Mouse (Mus musculus) heart, postnatal 10 days (tissue): ENCODE data around the gene Polr1b. TPM values are rescaled to one million over a fixed set of nuclear protein-coding genes. Genes with fewer than 3 reads are reported as not detected.

ENCODE experiments used
- DNase-seq, 2 experiments: peaks; one replicate each; pipeline ENCODE4 v3.0.0; 2021
- intact Hi-C: fragments of 180-260 bp; cut with DNase I; formaldehyde crosslinking; loops from one replicate; pipeline ENCODE4 v1.15.1; 2025
- total RNA-seq, 2 experiments: library from RNA; stranded (reverse); gene quantifications; 2 replicates each; pipeline ENCODE4 v1.2.3; 2021

Gene Polr1b
- total RNA-seq, 2 experiments from 2014 or later = 10.4 to 14.1 TPM

DNA sequence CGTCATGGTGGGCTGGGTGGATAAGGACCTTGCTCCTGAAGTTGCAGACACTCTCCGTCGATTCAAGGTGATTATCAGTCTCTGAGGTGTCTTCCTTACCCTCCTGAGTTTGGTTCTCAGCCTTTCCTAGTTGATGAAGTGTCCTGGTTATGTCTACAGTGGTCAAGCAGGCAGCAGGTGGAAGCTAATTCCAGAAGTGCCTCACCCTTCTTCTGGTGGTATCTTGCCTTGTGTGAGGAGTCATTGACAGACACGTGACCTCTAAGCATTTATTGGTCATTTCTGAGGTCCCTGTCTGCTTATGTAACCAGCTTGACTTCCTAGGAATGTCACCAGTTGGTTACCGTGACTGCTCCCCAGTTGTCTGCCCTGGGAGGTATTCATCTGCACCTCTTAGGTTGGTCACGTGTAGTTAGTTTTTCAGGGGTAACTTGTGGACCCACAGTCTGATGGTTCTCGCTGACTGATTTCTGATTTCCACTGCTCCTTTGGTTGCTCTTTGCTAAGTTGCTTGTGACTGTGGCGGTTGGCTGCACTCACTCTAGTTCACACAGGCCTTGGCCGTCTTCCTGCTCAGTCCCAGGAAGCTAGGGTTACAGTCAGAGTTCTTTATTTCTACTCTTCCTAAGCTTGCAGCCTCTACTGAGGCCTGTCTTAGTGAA, 15.0 kb downstream of the Polr1b start:
- intact Hi-C loops = no loop called here
- DNase-seq = no peak

DNA sequence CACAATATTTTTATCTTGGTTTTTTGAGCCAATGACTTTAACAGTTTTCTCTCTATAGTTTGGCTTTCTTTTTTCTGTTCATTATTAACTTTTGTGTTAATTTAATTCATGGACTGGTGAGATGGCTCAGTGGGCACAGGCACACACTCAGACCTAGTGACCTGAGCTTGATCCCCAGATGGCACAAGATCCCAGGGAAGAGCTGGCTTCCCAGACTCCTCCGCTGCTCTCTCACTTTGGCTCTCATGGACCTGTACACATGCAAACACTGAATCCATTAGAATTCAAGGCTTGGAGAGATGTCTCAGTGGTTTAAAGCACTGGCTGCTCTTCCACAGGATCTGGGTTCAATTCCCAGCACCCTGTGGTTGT, 15.6 kb downstream of the Polr1b start:
- no peak for DNase-seq
- intact Hi-C loops = no loop called here

DNA sequence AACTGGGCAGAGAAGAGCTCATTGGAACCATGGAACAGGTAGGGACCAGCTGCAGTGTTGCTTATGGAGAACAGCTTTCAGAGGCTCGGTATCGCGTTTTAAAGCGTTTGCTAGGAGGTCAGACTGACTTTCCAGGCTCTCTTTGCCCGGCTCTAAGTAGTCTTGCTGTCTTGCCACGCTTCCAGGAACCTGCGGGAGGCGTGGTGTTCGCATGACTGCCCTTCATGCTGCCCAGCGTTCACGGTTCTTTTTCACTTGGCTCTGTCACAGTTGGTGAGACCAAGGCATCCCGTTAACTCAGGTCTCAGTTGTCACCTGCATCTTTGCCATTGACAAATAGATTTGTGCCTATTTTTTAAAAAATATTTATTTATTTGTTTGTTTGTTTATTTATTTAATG, 17.3 kb downstream of the Polr1b start:
- intact Hi-C loops = no loop called here
- DNase-seq = no peak

DNA sequence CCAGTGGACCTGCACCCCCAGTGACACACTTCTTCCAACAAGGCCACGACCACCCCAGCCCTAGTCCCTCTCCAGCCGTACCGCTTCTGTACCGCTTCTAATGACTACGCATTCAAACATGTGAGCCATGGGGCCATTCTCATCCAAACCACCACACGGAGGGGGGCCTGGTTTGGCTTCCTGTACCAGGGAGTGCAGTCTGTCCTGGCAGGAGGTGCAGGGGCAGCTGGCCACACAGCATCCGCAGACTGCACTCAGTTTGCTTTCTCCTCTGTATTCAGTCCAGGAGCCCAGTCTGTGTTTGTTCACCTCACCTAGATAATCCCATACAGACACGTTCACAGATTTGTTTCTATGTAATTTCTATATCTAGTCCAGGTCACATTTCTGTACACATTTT, 21.2 kb downstream of the Polr1b start:
- intact Hi-C loops = no loop called here
- no peak for DNase-seq

DNA sequence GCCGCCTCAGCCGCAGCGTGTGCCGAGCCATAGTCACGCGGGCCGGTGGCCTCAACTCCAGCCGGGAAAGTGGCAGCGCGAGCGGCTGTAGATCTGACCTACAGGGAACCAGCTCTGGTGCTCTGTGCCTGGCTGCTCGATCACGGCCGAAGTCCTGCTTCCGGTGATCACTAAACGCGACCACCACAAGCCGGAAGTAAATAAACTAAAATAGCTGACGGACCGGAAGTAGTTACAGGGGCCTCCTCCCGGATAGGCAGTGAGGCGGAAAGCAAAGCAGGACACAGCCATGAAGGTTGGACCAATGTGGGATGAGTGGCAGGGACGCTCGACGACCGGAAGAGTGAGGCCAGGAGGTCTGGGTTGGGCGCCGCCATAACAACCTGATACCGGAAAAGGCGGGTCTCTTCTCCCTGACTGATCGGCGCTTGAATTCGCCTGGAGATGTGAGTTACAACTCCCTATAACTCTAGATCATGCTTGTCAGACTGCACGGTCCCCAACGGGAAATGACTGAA, 28.7 kb downstream of the Polr1b start, which contains the start of gene Chchd5:
Gene Chchd5 (plus strand): TSS at position 289 of the 518 bp plus-strand sequence.
- intact Hi-C loops = loop anchor here (1.0 to 2.0 kb wide), 3 partner anchors 28 to 69 kb away; partner anchors contain the start of gene Slc20a1
- peak; percentile 95 for DNase-seq

DNA sequence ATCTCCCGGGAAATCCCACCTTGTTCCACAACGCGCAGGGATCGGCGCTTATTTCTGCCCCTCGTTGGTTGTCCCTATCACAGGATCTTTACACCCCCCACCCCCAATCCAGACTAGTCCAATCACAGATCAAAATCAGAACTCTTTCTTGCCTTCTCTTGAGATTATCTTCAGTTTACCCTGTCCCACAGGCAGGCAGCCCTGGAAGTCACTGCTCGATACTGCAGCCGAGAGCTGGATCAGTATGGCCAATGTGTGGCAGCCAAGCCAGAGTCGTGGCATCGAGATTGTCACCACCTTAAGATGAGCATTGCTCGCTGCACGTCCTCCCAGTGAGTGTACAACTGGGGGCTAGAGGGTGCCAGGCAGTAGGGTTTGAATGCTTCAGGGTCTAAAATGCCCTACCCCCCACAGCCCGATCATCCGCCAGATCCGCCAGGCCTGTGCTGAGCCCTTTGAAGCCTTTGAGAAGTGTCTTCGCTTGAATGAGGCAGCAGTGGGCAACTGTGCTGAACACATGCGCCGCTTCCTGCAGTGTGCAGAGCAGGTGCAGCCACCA, 29.3 kb downstream of the Polr1b start:
- DNase-seq = peak in 1 of 2 experiments; percentile 56
- intact Hi-C loops = loop anchor here (1.0 to 2.0 kb wide), 3 partner anchors 29 to 69 kb away; partner anchors contain the start of gene Slc20a1

DNA sequence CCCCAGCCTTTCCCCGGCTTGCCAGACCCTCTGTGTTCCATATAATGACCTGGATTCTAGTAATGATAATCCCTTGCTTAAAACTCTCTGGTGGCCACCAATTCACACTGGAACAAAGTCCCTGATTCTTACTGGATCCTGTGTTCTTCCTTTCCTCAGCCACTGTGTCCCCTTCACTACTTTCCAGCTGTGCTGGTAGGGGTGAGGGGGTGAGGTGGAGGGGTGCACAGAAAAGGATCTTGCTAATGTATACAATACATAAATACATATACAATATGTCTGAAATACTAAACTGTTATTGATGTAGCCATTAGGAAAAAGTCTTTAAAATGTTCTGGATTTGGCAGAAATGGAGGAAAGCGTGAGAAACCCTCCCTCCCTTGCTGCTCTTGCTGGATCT, 30.0 kb downstream of the Polr1b start:
- no peak for DNase-seq
- intact Hi-C loops = no loop called here

DNA sequence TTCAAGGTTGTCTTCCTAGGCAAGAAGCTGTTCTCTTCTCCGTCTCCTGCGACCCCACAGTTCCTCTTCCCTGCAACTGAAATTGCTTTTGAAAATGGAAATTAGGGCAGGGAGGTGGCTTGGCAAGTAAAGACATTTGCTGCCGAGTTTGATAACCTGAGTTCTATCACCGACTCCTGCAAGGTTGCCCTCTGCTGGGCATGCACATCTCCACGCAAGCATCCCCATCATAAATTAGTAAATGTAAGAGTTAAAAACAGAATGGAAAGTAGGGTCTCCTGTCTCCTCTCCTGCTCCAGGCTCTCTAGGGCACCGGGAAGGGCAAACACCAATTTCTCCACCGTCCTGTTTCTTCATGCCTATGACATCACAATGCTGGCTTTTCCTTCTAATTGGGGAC, 31.4 kb downstream of the Polr1b start:
- intact Hi-C loops = no loop called here
- no peak for DNase-seq

DNA sequence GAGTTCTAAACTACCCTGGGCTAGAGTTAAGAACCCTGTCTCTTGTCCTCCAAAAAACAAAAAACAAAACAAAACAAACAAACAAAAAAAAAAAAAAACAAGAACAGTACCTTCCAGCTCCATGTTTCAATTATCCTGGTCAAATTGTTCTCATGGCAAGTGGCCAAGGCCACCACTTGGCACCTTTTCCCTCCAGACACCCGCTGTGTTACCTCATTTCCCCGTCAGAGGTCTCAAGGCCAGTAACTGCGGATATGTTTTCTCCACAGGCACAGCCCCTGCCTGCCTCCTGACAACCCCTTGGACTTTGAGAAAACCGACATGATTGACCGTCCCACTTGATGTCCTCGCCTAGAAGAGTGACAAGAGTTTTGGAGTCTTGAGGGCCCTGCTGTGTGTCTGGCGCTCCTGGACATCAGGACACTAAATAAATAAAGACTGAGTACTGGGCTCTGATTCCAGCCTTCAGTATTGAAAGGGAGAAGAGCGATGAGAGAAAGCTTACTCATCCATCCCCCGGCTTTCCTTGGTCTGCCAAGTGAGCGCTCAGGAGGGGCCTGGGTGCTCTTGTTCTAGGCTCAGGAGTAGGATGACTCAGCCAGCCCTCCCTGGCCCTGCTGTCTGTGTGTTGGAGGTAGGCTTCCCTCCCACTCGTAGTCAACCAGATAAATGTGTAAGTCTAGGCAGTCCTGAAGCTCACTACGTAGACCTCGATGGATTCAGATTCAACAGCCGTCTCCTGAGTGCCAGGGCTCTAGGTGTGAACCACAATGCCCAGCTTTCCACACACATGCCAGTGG, 32.4 kb downstream of the Polr1b start:
- DNase-seq = peak in 1 of 2 experiments; percentile 15
- intact Hi-C loops = no loop called here

DNA sequence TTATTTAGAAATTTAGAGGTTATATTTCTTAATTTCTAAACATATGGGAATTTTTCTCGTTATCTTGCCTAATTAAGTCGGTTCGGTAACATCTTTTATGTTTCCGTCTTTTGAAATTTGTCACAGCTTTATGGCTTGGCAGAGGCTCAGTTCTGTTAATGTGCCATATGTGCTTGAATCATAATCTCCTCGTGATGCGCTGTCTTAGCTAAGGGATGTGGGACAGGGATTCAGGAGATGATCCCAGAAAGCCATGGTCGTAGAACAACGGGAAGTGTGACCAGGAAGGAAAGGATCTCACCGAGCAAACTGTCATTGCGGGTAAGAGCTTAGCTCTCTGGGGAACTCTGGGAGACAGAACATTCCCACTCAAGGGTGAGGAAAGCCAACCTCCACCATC, 39.1 kb downstream of the Polr1b start:
- intact Hi-C loops = no loop called here

DNA sequence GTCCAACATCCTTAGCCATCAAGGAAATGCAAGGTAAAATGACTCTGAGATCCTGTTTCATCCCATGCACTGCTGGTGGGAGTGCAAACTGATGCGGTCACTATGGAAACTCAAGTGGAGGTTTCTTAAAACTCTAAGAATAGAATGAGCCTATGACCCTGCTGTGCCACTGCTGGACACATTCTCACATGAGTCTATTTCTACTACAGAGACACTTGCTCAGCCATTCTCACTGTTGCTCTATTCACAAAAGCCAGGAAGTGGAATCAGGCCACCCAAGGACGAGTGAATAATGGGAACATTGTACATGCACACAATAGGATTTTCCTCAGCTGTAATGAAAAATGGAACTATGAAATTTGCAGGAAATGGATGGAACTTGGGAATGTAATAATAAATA, 48.0 kb downstream of the Polr1b start:
- DNase-seq = no peak
- intact Hi-C loops = no loop called here

More for the DNA sequence above, 39.1 kb downstream of the Polr1b start:
- DNase-seq = no peak

DNA sequence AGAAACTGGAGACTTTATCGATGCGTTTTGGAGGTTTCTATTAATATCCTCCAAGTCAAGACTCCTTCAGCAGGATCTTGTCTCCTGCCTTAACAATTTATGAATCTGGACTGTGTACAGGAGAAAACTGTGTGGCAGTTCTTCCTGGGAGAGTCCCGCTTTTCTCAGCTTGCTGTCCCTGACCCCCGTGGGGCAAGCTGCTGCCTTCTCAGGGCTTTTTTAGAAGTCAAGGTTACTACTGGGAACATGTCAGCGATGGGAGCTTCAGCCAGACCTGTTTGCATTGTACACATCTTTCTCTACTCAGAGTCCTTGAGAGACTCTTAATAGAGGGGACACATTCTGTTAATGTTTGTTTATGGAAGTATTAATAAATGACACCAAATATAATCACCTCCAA, 49.6 kb downstream of the Polr1b start:
- intact Hi-C loops = no loop called here
- DNase-seq = no peak

DNA sequence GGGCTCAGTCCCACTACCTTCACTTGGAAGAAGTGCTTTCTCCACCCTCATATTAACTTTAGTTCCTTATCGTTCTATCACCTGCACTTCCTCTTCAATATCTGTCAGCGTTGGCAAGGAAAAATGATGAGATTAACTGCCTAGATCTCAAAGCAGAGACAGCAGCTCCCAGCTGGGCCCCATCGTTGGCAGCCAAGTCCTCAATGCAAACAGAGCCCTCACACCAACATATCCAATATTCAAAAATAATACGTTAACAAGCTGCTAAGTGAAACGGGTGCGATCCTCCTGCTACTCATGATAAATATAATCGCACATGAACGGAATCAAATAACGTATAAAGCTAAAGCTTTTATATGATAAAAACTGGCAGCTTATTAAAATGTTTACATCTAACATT, 50.3 kb downstream of the Polr1b start:
- DNase-seq = no peak
- intact Hi-C loops = no loop called here

DNA sequence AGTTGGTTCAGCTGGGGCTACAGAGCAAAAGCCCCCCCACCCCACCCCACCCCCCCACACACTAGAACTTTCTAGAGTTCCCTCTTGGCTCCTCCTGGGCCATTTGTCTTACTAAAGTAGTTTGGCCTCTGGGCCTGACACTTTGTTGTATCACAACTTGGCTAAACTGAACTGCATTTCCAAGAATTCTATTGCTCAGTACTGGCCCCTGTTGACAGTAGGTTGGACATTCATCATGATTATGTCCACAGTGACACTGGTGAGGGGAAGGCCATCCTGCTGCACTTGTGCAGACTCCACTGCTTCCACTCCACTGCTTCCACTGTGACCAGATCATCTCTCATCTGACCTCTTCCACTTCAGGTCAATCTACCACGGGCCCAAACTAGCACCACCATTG, 52.0 kb downstream of the Polr1b start:
- intact Hi-C loops = no loop called here
- no peak for DNase-seq

DNA sequence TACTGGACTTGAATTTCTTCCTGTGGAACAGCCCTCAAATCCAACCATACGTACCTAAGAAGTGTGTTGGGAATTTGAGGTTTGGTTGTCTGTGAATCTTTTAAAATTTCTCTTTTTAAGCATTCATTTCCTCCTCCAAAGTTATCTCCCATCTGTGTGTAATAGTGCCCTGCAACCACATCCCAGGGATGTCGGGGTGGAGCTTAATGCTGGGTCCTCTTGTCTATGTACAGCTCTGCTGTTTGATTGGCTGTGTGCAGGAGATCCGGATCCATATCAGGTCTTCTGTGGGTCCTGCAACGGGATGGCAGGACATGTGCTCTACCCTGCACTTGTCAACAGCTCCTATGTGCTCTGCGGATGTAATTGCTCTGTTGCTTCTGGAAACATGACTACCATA, 64.0 kb downstream of the Polr1b start:
- intact Hi-C loops = no loop called here

DNA sequence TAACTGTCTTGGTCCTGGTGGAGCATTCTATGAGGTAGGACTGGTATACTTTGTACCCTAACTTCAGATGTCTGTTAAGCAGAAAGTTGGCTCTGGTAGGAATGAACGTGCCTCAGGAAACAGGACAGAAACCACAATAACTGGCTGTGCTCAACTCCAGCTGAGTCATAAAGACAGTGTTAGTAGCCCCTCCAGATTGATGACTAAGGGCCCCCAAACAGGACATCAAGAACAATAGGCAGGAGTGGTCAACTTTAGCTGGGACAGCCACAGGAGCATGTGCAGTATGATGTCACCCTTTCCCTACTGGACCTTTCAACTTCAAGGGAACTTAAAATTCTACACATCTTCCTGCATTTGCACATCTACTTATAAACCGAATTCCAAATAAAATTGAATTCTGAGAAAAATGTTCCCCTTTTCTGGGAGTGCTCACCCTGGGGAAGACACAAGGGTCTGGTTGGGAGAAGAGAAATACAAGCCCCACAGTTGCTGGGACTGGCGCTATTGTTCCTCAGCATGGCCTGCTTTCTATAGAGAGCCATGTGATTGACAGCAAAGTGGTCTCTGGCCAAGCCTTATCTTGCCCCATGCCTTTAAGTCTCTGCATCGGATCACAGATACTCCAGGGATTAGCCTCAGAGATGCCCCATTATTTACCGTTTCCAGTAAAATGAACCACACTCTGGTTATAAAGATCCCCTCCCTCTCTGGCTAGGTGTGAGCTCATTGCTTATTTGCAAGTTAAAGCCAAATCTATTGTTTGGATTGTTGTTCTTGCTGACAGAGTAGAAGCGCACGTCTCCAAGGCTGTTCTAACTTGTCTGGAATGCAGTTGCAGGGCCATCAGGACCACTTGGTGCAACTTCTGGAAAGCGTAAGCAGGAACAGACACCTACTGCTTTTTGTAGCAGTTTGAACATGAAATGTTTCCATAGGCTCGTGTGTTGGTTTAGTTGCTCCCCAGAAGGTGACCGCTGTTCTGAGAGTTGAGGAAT, 66.0 kb downstream of the Polr1b start:
- intact Hi-C loops = loop anchor here (2.0 kb wide), 1 partner anchor 38 kb away; the partner anchor contains the start of gene Chchd5
- peak in 1 of 2 experiments; percentile 31 for DNase-seq

More for the DNA sequence above, 64.0 kb downstream of the Polr1b start:
- DNase-seq = no peak

DNA sequence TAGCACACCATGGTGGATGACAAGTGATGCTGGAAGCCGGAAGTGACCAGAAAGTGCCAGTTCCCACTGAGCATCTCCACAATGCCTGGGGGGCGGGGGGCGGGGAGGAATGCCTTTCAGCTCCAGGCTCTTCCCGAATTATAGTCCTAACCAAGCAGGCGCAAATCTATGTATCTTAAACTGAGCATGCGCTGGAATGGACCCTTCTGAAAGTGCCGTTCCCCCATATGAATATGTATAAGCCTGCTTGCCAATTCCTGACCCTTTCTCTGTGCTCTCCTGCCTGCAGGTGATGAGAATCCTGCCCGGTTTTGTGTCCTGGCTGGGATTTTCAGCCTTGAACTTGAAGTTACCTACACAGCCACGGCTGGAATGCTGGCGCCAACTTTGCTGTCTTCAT, 72.6 kb downstream of the Polr1b start:
- intact Hi-C loops = loop anchor here (10.0 kb wide), 1 partner anchor 261 kb away; no protein-coding TSS in a partner anchor
- DNase-seq = no peak

DNA sequence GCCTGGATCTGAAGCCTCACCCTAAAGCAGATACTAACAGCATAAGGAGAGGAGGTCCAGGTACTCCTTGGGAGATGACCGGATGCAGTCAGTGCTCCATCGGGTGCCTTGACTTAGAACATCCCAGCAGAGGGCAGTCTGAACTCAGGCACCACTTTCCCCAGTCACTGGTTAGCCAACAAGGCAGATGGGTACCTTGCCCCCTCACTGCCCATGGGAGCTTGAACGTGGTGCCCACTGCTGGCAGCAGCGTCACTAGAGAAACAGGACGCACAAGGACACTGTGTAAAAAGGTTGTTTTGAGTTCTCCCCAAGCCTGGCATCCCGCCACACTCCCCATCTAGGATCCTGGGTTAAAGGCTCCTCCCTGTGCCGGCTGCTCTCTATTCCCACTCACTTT, 73.7 kb downstream of the Polr1b start:
- DNase-seq = peak; percentile 68 to 75
- intact Hi-C loops = loop anchor here (1.0 to 10.0 kb wide), 3 partner anchors 26 to 260 kb away; no protein-coding TSS in a partner anchor

DNA sequence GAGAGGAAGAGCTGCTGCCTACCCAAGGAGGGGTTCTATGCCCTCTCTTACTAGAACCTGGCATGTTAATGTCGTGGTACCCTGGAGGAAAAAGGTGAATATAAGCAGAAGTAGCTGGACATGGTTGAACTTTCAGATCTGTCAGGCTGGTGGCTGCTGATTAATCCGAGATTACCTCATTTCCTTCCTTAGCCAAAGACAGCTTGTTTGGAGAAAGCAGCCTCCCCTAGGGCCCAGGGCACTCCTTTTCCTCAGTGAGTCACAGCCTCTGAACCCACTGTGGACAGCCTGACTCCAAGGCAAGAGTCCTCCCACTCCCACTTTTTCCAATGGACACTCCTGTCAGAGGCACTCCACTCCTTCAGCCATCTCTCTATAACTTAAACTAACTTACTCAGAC, 74.8 kb downstream of the Polr1b start:
- DNase-seq = peak in 1 of 2 experiments; percentile 31
- intact Hi-C loops = loop anchor here (10.0 kb wide), 1 partner anchor 259 kb away; no protein-coding TSS in a partner anchor
